Mouse (Mus musculus) cortical plate, adult 2 months (tissue): ENCODE results near the gene Acot5. TPM values are rescaled to one million over a fixed set of nuclear protein-coding genes. Genes with fewer than 3 reads are reported as not detected.
"Not testable (repeated sequence)": the region's sequence is repeated elsewhere in the genome, so short reads cannot be mapped to it uniquely, and the experiment has no call there.

ENCODE experiments used
- H3K27ac ChIP-seq: fragments of 200-500 bp; 2 replicates; pipeline ENCODE4 v1.5.1; 2012; ENCODE audit warnings: low read length, control low read depth, inconsistent platforms; ENCODE audit not compliant: insufficient read depth
- H3K4me1 ChIP-seq: fragments of 200-500 bp; 2 replicates; pipeline ENCODE4 v1.6.1; 2011; ENCODE audit warnings: low read length; ENCODE audit not compliant: control insufficient read depth, insufficient read depth
- H3K4me3 ChIP-seq: fragments of 200-500 bp; 2 replicates; pipeline ENCODE4 v1.5.1; 2011; ENCODE audit warnings: mild to moderate bottlenecking, low read length, control low read depth; ENCODE audit not compliant: insufficient read depth
- CTCF ChIP-seq: fragments of 200-500 bp; IDR thresholded peaks from 2 replicates; pipeline ENCODE4 v1.5.1; 2011; ENCODE audit warnings: mild to moderate bottlenecking, control low read depth, low read length; ENCODE audit not compliant: insufficient read depth; ENCODE audit errors: extremely low read depth
- POLR2A ChIP-seq: fragments of 200-500 bp; IDR thresholded peaks from 2 replicates; pipeline ENCODE4 v1.6.1; 2011; ENCODE audit warnings: mild to moderate bottlenecking, low read length, control low read depth; ENCODE audit not compliant: insufficient read depth; ENCODE audit errors: extremely low read depth
- polyA plus RNA-seq: library from polyadenylated mRNA; depleted of rRNA; stranded (reverse); fragments of >200 nt; gene quantifications from 2 replicates; pipeline ENCODE4 v1.2.3, GENCODE M21; 2012

Gene Acot5
- polyA plus RNA-seq, 1 experiment, result 4.1 TPM

- no peaks in the 10 kb centered on the region for H3K4me1 ChIP-seq
- H3K4me3 ChIP-seq, result no peak overlapping the region
- no peak overlapping the region for H3K27ac ChIP-seq
- TF ChIP-seq POLR2A (no peak), CTCF (no peak)
These were observed 5.3 kb upstream of the Acot5 start for GRCm38 (mm10) chr12:84063833-84064232.

- no peak overlapping the region for H3K27ac ChIP-seq
- TF ChIP-seq CTCF, result no peak
- no peak for TF ChIP-seq POLR2A
- H3K4me1 ChIP-seq, result peaks cover 2% of the 10 kb centered on the region; the same call in 1 of the 2 replicates
- no peak overlapping the region for H3K4me3 ChIP-seq
These were observed 4.5 kb upstream of the Acot5 start for GRCm38 (mm10) chr12:84064621-84065020.

- peaks cover 2% of the 10 kb centered on the region; the same call in 1 of the 2 replicates for H3K4me1 ChIP-seq
- TF ChIP-seq CTCF (no peak), POLR2A (no peak)
These were observed 1.4 kb upstream of the Acot5 start for GRCm38 (mm10) chr12:84067752-84068151.

GRCm38 (mm10) chr12:84068296-84068695 is 829 bp upstream of the Acot5 start:
- H3K27ac ChIP-seq, result no peak overlapping the region
- H3K4me3 ChIP-seq, result no peak overlapping the region
- H3K4me1 ChIP-seq, result peaks cover 2% of the 10 kb centered on the region; the same call in 1 of the 2 replicates
- TF ChIP-seq POLR2A (no peak), CTCF (no peak)

More at GRCm38 (mm10) chr12:84067752-84068151, 1.4 kb upstream of the Acot5 start:
- no peak overlapping the region for H3K27ac ChIP-seq
- no peak overlapping the region for H3K4me3 ChIP-seq

- peak overlapping the region; percentile 55 for H3K4me3 ChIP-seq
- H3K27ac ChIP-seq, H3K4me1 ChIP-seq: not testable (repeated sequence)
These were observed 457 bp downstream of the Acot5 start for GRCm38 (mm10) chr12:84069582-84069981.

- TF ChIP-seq POLR2A, result no peak
- no peak for TF ChIP-seq CTCF
- Histone ChIP-seq H3K27ac (no peak overlapping the region), H3K4me1 (peaks cover 2% of the 10 kb centered on the region; the same call in 1 of the 2 replicates), H3K4me3 (no peak overlapping the region)
These were observed 2.6 kb downstream of the Acot5 start for GRCm38 (mm10) chr12:84071696-84072095.

- Histone ChIP-seq H3K4me3 (no peak overlapping the region), H3K4me1 (no peaks in the 10 kb centered on the region), H3K27ac (no peak overlapping the region)
- TF ChIP-seq POLR2A, result no peak
These were observed 8.4 kb downstream of the Acot5 start for GRCm38 (mm10) chr12:84077371-84077990.

- H3K4me1 ChIP-seq, result no peaks in the 10 kb centered on the region
- no peak overlapping the region for H3K4me3 ChIP-seq
- no peak for TF ChIP-seq POLR2A
- no peak for TF ChIP-seq CTCF
- no peak overlapping the region for H3K27ac ChIP-seq
These were observed 14.7 kb downstream of the Acot5 start for GRCm38 (mm10) chr12:84083842-84084241.

GRCm38 (mm10) chr12:84084581-84084980 is 15.5 kb downstream of the Acot5 start:
- Histone ChIP-seq H3K4me3 (no peak overlapping the region), H3K4me1 (no peaks in the 10 kb centered on the region), H3K27ac (no peak overlapping the region)
- TF ChIP-seq CTCF (no peak), POLR2A (no peak)

GRCm38 (mm10) chr12:84094666-84095065 is 25.5 kb downstream of the Acot5 start:
- H3K27ac ChIP-seq, H3K4me3 ChIP-seq, H3K4me1 ChIP-seq: not testable (repeated sequence)

- no peaks in the 10 kb centered on the region for H3K4me1 ChIP-seq
- TF ChIP-seq CTCF, result no peak
- no peak for TF ChIP-seq POLR2A
- H3K27ac ChIP-seq, result no peak overlapping the region
- no peak overlapping the region for H3K4me3 ChIP-seq
These were observed 30.5 kb downstream of the Acot5 start for GRCm38 (mm10) chr12:84099605-84100004.
